Mouse (Mus musculus): ENCODE data around the gene Nup188. TPM values are rescaled to one million over a fixed set of nuclear protein-coding genes. Genes with fewer than 3 reads are reported as not detected.

The Nup188 gene
- 10 to 100 TPM; 19.5 to 20.7 TPM for total RNA-seq (2021)
- long read RNA-seq, experiment 1, full-length matches to known transcripts: 6 of 11 reads
- long read RNA-seq, experiment 1, partial matches to known transcripts: 2 of 11 reads
- long read RNA-seq, experiment 1, other reads (novel, unspliced or antisense): 3 of 11 reads
- long read RNA-seq, experiment 2, full-length matches to known transcripts: 3 of 5 reads
- long read RNA-seq, experiment 2, partial matches to known transcripts: 1 of 5 reads
- long read RNA-seq, experiment 2, other reads (novel, unspliced or antisense): 1 of 5 reads

- DNase-seq: peak; percentile 96 to 98
These were observed at the start of gene Nup188, which contains the start of gene Dolk for GRCm38 (mm10) chr2:30286192-30287026. Gene Nup188 (plus strand): TSS chr2:30286397. Gene Dolk (minus strand): TSS chr2:30286334.

GRCm38 (mm10) chr2:30236426-30237198 is 49.6 kb upstream of the Nup188 start:
- DNase-seq: no peak

DNA sequence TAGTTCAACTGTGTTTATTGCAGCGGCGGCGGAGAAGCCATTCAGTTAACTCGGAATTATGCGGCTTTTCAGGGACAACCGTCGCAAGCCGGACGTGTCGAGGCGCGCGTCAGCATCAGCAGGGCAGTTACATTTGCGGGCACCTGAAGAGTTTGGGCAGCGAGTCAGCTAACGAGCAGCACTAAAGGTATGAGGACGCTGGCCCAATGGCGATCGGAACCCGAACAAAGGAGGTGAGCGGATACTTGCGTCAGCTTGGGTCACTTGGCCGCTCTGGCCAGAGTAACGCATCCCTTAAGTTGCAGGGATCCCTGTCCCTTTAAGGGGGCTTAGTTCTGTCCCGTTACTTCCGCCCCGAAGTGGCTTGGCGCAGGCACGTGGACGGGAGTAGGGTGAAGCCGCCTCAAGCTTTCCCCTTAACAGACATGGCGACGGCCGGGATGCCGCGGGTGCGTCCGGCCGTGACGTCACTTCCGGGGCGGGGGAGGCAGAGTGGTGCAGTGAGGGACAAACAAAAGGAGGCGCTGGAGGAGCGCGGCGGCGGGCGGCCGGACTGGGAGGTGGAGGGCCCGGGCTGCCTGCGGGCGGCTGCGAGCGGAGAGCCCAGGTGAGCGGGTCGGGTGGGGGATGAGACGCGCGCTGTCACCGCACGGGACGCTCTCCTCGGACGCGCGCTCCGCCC is 48.9 kb upstream of the Nup188 start, which contains the start of gene Lrrc8a:
TSS of gene Lrrc8a (plus strand) at position 517 of the 682 bp plus-strand sequence.
- peak; percentile 100 for DNase-seq

- DNase-seq: peak in 1 of 2 experiments; percentile 81
These were observed 48.3 kb upstream of the Nup188 start for GRCm38 (mm10) chr2:30237881-30238280.

- DNase-seq: peak; percentile 46 to 60
These were observed 47.2 kb upstream of the Nup188 start for GRCm38 (mm10) chr2:30238906-30239465.

DNA sequence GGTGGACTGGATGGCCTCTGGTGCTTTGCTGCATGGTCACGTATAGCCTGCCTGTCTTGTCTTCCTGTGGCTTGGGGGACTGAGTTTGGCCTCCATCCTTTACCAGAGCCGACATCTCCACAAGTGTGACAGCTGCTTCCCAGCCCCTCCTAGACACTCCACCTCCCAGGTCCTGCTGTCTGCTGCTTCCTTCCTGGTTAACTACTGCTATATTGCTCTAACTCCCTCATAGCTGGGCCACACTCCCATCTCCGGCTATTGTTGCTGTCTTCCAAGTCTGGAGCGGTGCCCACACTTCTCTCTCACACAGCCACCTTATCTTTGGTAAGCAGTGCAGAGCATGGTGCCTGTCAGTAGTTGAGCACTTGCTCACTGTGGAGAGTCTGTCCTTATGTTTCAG is 46.4 kb upstream of the Nup188 start:
- DNase-seq: peak; percentile 86 to 92

DNA sequence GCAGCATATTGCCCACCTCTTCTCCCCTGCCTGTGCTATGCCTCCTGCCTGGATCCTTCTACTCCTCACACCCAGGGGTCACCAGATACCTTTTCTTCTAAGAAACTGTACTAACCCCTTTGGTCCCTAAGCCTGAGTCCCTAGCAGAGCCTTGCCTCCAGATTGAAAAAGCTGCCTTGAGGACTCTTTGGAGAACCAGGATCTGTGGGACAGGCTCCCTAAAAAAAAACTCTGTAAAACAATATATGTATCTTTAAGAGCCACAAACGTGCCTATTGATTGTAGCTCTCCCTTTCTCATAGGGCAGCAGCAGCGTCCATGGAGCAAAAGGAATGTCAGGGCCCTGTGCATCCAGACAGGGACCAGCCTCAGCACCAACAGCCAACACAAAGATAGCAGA is 45.9 kb upstream of the Nup188 start, which contains the start of gene Gm28035:
TSS of gene Gm28035 (plus strand) at position 301 of the 400 bp plus-strand sequence.
- no peak for DNase-seq

DNA sequence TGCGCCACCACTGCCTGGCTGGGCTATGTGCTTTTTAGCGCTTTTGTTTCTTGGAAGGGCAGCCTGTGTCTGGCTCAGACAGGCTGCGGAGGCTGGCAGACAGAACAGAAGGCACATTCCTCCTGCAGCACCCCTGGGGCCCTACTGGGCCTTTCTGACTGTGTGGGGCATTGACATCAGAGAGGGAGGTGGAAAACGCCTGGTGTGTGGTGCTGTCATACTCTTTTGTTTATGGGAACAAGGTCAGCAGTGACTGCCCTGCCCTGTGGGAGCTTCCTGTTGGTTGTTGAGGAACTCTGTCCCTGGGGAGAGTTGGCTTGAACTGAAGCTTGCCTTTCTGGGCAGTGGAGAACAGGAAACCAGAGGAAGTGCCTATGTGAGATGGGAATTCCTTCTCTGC is 43.7 kb upstream of the Nup188 start:
- peak; percentile 85 to 95 for DNase-seq

- DNase-seq: peak in 1 of 2 experiments; percentile 41
These were observed 42.8 kb upstream of the Nup188 start for GRCm38 (mm10) chr2:30243391-30243790.

GRCm38 (mm10) chr2:30244595-30245178 is 41.5 kb upstream of the Nup188 start:
- DNase-seq: peak in 1 of 2 experiments; percentile 30

- no peak for DNase-seq
These were observed 39.2 kb upstream of the Nup188 start for GRCm38 (mm10) chr2:30247036-30247435.

GRCm38 (mm10) chr2:30247681-30248080 is 38.5 kb upstream of the Nup188 start:
- DNase-seq: peak; percentile 36 to 48

DNA sequence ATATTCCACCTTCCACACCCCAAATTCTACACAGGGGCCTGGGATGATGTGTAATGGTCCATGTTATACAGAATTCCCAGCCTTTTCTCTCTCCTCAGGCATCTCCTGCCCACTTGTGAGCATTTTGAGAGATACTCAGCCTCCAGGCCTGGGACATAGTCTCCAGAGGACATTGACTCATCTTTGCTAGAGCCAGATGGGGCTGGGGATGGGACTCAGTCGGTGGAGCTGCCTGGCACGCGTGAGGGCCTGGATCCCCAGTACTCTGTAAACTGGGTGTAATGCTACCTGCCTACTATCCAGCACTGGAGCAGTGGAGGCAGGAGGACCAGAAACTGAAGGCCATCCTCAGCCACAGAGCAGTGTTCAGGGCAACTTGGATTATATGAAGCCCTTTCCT is 37.0 kb upstream of the Nup188 start:
- peak in 1 of 2 experiments; percentile 13 for DNase-seq

- DNase-seq: peak in 1 of 2 experiments; percentile 39
These were observed 35.8 kb upstream of the Nup188 start for GRCm38 (mm10) chr2:30250166-30251128.

DNA sequence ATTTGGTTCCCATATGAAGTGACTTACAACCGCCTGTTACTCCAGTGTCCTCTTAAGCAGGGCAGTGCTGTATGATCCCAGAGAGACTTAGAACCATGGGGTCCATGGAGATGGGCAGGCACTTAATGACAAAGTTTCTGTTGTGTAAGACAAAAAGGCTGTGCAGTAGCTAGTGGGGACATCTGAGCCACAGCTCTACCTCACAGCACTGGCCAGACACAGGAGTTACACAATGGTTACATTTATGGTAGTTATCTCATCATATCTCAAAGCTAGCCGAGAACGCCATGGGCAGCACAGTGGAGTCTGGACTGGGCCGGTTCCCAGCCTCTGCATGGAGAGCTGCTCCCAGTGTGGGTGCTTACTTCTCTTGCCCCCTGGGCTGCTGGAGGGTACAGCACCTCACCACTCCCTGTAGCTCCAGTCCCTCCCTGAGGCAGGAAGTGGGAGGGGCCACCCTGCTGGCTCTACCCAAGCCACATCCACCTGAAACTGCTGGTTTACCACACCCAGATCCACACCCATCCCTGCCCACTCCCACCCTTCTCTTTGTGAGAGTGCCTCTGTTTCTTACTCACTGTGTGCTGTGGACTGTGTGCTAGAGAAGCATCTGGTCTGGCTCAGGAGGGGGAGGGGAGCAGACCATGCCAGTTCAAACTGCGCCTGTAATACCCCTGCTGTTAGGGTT is 34.6 kb upstream of the Nup188 start:
- peak; percentile 60 to 80 for DNase-seq

GRCm38 (mm10) chr2:30252521-30252920 is 33.7 kb upstream of the Nup188 start:
- DNase-seq: peak in 1 of 2 experiments; percentile 16

DNA sequence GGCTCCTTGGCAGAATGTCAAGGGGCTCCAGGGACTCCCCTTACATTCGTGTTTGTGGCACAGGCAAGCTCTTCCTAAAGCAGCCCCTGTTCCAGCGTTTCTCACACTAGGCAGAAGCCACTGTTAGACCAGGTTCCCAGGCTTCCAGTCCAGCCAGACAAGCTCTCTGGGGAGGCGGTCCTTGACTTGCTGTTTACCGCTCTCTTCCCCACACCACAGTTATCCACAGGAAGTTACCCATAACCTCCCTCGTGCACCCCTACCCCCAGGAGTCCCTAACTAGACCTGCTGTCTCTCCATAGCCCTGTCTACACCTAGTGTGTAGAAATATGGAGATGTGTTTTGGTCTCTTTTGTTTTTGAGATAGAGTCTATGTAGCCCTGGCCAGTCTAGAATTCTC is 32.4 kb upstream of the Nup188 start:
- DNase-seq: peak; percentile 31 to 41

DNA sequence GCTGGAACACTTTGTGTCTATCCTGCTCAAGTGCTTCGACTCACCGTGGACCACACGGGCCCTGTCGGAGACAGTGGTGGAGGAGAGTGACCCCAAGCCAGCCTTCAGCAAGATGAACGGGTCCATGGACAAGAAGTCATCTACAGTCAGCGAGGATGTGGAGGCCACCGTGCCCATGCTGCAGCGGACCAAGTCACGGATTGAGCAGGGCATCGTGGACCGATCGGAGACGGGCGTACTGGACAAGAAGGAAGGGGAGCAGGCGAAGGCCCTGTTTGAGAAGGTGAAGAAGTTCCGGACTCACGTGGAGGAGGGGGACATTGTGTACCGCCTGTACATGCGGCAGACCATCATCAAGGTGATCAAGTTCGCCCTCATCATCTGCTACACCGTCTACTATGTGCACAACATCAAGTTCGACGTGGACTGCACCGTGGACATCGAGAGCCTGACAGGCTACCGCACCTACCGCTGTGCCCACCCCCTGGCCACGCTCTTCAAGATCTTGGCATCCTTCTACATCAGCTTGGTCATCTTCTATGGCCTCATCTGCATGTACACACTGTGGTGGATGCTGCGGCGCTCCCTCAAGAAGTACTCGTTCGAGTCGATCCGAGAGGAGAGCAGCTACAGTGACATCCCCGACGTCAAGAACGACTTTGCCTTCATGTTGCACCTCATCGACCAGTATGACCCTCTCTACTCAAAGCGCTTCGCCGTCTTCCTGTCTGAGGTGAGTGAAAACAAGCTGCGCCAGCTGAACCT is 30.4 kb upstream of the Nup188 start:
- peak in 1 of 2 experiments; percentile 17 for DNase-seq

All from heart, adult 18-20 months (tissue).